8 mouse cellular contexts compared by ENCODE assay signal in the genomic region with DNA sequence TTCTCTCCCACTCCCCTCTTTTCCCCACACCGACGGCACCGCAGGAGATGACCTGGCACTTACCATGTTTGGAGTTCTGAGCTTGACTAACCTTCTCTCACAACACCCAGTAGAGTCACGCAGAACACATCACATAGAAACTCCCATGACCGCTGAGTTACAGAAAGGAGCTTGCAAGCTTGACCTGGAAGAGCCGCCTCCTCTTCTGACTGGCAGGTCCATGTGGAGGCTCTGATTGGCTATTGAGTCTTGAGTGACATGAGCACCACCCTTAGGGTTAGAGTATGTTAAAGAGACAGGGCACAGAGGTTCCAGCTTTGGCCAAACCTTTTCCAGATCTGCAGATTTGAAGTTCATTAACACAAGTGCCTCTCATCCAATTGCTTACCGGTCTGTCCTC. TPM values are rescaled to one million over a fixed set of nuclear protein-coding genes. Genes with fewer than 3 reads are reported as not detected.
DNase-seq lines count a peak whose midpoint lies in the region; ATAC-seq and TF ChIP-seq lines count a peak whose summit lies in the region.
"Not testable (repeated sequence)": the region's sequence is repeated elsewhere in the genome, so short reads cannot be mapped to it uniquely, and the experiment has no call there.

A gene (minus strand): TSS at position 153 of the 400 bp plus-strand sequence.

- ATAC-seq in intestine, embryonic 15.5 days; megakaryocyte progenitor cell, adult 5-6 weeks (replicated peaks; ENCODE audit: poor library complexity): not testable (repeated sequence)

- H3K36me3 ChIP-seq in intestine, embryonic 15.5 days = not testable (repeated sequence)

- intact Hi-C loops in left cerebral cortex, postnatal 14 days (cut with DNase I) = not testable (repeated sequence)

- not testable (repeated sequence) for TF ChIP-seq CTCF in cortical plate, adult 2 months (IDR thresholded peaks at IDR 0.05; ENCODE audit: extremely low read depth, insufficient read depth, low read length)

- peak within 1 kb of the TSS; percentile 42; the same call in 1 of the 2 replicates for H3K9ac ChIP-seq in intestine, embryonic 15.5 days

- 0% methylated on average over 4 of the region's 7 CpGs for WGBS in intestine, embryonic 15.5 days

- not testable (repeated sequence) for H3K27ac ChIP-seq in cortical plate, adult 2 months (ENCODE audit: insufficient read depth, low read length); intestine, embryonic 15.5 days

- peak; percentile 71 for DNase-seq in T-cell, adult 2 months (ENCODE audit: low spot score)
- peak; percentile 21 to 47 for DNase-seq in gastrocnemius, postnatal 4 days (ENCODE audit: low spot score in 2 of 2)
- DNase-seq in left cerebral cortex, postnatal 14 days (ENCODE audit: low spot score in 2 of 2) = peak; percentile 84 to 89
- DNase-seq in right cerebral cortex, postnatal 10 days (ENCODE audit: low spot score in 2 of 2) = peak; percentile 86 to 95
- peak; percentile 77 for DNase-seq in urinary bladder, postnatal 14 days (ENCODE audit: low spot score)

- not testable (repeated sequence) for H3K4me1 ChIP-seq in cortical plate, adult 2 months (ENCODE audit: control insufficient read depth, insufficient read depth, low read length); intestine, embryonic 15.5 days (replicated peaks)

- not testable (repeated sequence) for H3K27me3 ChIP-seq in intestine, embryonic 15.5 days (replicated peaks)

- H3K4me2 ChIP-seq in intestine, embryonic 15.5 days (replicated peaks) = peak within 1 kb of the TSS; percentile 39

- H3K4me3 ChIP-seq in cortical plate, adult 2 months (ENCODE audit: insufficient read depth, low read length) = peak within 1 kb of the TSS; percentile 67
- peak within 1 kb of the TSS; percentile 47 for H3K4me3 ChIP-seq in intestine, embryonic 15.5 days (replicated peaks)

- H3K9me3 ChIP-seq in intestine, embryonic 15.5 days = not testable (repeated sequence)

- TF ChIP-seq POLR2A in cortical plate, adult 2 months (IDR thresholded peaks at IDR 0.05; ENCODE audit: extremely low read depth, insufficient read depth, low read length) = not testable (repeated sequence)

RNA-seq across cellular contexts. Expression of the gene that starts here (rescaled TPM):
- polyA plus RNA-seq in cortical plate, adult 2 months (2012; rRNA removed) = 22.0 and 22.6 TPM in 2 replicates
- 10 to 100 TPM; 24.5 to 27.1 TPM for total RNA-seq in gastrocnemius, postnatal 4 days (2021)
- 15.2 TPM in 2 replicates for polyA plus RNA-seq in intestine, embryonic 15.5 days (2015; fragmentation: Nextera tagmentation; extraction: Ambion mirVana)
- 10 to 100 TPM; 49.9 to 51.2 TPM for total RNA-seq in left cerebral cortex, postnatal 14 days (2021)
- 27.8 and 34.6 TPM in 2 replicates for total RNA-seq in megakaryocyte progenitor cell, adult 5-6 weeks (2015)
- 14.2 and 18.2 TPM in 2 replicates for total RNA-seq in megakaryocyte progenitor cell, adult 5-6 weeks (2017)

Comparison
In these comparisons a context has a peak if more than half of its experiments do, and no peak if none do; other contexts are left out.
1. DNase-seq: peak in every context shown above with its lines; median percentile 90 in right cerebral cortex, postnatal 10 days; 86 in left cerebral cortex, postnatal 14 days; 77 in urinary bladder, postnatal 14 days; 71 in T-cell, adult 2 months; 34 in gastrocnemius, postnatal 4 days.